Mouse (Mus musculus): ENCODE results near the gene Tsen34.
A peak's percentile ranks its signal among the peaks of the same experiment; 100 is the strongest.

The Tsen34 gene

DNA sequence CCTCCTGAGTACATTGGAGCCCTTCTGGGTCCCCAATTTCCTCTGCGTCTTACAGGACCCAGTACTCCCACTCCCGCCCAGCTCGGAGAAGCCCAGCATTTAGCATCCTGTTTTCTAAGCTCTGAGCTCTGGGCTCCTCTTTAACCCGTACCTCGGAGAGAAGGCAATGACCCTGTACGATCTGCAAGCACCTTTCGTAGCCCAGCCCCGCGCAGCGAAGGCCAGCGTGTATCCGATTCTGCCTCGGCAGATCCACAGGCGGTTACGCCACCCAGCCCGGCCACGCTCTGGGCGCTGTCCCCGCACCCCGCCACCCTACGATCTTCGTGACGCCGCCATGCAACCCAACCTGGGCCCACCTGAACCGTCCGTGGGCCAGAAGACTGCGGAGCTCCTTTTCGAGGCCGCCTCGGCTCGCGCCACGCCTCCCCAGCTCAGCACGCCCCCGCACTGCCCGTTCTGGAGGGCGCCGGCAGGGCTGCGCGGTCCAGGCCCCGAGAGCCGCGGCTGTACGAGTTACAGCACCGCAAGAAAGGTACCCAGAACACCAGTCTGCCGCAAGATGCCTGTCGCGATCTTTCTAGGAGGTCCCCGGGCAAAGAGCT lies at the start of gene Tsen34:
Tsen34 (plus strand) TSS at position 482 of the 605 bp plus-strand sequence.
- peak; percentile 91 for DNase-seq (ENCODE audit: low spot score)

DNA sequence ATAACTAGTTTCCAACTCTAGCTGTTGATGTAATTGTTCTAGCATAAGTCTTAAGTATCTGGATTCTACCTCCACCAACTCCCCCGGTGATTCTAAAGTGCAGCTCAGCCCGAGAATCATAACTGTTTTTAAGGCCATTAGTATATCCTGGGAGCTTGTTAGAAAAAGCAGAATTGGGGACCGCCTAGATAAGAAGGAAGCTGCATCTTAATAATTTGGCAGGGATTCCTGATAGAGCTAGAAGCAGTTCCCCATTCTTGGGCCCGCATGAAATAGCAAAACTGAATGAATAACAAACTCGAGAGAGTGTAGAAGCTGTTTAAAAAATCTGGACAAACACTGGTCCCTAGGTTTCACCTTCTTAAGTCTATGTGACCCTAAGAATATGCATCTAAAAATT lies 49.3 kb upstream of the Tsen34 start:
- DNase-seq (ENCODE audit: low spot score): no peak

DNA sequence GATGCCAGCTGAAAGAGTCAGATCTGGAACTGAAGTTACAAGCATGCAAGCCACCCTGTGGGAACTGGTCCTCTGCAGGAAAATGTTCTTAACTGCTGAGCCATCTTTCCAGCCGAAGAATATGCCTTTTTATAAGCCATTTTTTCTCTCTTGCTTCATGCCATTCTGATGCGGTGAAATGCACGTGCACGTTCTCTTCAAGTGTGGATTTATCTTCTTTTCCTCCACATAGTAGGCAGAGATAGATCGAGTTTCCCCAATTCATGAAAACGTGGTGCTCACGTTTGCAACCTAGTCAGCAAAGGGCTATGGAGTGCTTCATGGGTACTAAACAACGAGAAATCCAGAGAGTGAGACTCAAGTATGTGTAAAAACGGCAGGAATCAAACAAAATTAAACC lies 48.8 kb upstream of the Tsen34 start:
- DNase-seq (ENCODE audit: low spot score): no peak

DNA sequence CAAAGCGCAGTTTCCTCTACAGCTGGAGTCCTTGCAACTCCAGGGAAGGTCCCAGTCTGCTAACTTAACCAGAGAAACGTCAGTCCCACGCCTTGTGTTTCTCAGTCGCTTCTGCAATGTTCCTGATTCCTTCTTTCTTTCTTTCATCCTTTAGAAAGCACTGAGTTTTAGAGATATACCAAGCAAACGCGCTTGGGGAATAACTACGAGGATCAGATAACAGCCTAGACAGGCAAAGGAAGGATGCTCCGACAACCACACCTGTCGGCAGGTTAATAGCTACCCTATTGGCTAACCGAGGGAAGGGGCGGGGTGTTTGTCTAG lies 48.4 kb upstream of the Tsen34 start:
- DNase-seq (ENCODE audit: low spot score): no peak

DNA sequence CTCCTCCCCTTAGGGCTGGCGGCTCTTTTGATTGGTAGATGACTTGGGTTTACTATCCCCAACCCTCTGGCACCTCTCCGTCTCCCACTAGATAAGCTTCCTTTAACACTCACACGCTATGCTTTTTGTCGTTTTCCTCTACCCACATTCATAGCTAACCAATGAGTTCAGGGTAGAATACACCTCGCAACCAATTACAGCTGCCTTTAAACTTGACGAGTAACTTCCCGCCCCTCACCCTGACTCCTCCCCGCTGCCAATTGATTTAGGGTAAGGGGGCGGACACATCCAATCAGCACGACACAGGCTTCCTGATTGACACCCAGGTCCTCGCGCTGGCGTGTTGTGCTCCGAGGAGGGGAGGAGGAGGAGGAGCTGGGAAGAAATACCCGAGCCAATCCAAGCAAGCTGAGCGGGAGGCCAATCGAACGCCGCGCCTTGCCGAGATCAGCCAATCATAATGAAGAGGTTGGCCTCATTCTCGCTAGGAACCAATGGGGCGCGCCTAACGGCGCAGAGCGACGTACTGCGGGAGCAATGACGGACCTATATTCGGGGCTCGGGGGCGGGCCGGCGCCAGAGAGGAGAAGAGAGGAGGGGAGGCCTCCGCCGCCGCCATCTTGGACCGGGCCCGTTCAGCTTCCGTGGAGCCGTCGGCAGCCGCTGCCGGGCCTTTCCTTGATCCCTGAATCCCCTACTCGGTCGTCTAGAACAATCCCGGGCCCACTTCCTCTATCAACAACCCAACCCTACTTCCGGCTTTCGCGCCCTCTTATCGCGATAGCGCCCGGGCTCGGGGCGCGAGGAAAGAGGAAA lies 47.8 kb upstream of the Tsen34 start, which contains the start of gene Cnot3:
Cnot3 (plus strand) TSS at position 597 of the 816 bp plus-strand sequence.
- peak; percentile 89 for DNase-seq (ENCODE audit: low spot score)

DNA sequence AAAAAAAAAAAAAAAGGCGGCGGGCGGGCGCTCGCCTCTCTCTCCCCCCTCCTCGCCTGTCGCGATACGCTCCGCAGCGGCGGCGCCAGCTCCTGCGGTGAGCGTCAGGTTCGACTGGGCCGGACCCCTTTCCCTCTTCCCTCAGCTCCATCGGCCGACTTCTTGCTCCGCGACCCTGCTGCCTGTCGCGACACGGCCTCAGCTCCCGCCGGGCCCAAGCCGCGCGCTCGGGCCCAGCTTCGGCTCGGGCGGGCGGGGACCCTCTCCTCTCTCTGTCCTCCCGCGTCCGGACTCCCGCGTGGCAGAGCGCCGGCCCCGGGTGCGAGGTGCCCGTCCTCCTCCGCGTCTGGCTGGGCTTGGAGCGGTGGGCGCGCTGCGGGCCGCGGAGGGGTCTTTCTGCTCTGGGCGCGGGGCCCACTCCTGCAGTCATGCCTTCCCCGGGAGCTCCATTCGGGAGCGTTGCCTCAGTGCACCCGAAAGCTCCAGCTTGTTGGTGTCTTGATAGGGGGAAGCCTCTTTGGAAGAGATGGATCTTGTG lies 47.1 kb upstream of the Tsen34 start:
- peak; percentile 23 for DNase-seq (ENCODE audit: low spot score)

DNA sequence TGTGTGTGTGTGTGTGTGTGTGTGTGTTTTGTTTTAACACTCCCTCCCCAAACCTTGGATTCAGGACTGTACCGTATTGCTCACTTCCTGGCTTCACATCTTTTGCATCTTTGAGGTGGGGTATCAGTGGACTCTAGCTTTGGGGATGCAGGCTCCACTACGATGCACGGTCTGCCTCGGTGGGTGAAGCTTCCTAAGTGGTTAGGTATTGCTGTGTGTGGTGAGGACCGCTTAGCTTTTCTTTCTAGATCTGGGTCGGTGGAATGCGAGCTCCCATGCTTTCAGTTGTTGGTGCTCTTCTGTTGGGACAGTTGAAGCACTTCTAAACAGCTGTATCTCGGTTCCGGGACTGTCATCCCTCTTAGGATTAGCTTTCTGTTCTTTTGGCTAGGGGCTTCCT lies 46.5 kb upstream of the Tsen34 start:
- DNase-seq (ENCODE audit: low spot score): no peak

DNA sequence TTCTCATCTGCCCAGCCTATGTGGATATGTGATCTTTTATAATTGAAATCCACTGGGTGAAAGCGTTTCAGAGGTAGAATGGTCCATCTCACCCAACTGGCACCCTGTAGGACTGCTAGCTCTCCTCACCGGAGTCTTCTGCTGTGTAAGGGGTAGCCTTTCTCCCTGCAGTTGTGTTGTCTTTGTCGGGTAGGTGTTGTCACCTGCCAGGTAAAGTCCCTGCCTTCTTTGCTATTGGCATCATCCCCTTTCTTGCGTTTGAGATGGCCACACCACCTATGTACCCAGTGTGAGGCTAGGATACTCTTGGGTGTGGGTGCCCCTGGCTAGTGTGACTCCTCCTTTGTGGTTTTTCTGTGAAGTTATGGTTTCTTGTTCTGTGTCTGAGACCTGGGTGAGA lies 46.0 kb upstream of the Tsen34 start:
- DNase-seq (ENCODE audit: low spot score): no peak

DNA sequence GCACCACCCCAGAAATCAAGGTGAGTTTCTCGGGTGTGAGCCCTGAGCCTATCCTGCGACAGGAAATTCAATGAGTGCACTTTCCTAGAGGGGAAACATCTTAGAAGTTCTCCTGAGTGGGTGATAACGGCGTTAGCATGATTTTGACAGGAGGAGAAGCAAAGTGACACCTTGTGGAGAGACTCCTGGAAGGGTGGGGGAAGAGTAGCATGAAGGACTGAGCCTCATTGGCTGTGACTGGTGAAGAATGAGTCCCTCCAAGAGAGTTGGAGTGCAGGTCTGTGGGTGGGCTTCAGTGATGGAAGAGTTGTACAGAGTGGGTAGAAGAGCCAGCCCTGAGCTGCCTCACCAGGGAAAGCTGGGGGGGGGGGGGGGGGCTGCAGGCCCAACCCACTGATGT lies 35.7 kb upstream of the Tsen34 start:
- no peak for DNase-seq (ENCODE audit: low spot score)

DNA sequence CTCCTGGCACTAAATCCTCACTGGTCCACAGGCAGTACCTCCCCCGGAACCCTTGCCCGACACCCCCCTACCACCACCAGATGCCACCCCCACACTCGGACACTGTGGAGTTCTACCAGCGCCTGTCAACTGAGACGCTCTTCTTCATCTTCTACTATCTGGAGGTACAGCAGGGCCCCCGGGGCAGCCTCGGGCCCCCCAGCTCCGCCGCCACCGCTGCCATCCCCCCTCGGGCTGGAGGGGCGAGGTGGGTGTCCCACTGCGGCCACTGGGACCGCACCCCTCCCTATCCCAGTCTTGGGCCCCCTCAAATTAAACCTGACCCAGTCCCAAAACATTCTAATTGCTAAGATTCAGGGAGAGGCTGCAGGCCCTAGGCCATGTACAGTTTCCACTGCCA lies 34.1 kb upstream of the Tsen34 start:
- DNase-seq (ENCODE audit: low spot score): no peak

DNA sequence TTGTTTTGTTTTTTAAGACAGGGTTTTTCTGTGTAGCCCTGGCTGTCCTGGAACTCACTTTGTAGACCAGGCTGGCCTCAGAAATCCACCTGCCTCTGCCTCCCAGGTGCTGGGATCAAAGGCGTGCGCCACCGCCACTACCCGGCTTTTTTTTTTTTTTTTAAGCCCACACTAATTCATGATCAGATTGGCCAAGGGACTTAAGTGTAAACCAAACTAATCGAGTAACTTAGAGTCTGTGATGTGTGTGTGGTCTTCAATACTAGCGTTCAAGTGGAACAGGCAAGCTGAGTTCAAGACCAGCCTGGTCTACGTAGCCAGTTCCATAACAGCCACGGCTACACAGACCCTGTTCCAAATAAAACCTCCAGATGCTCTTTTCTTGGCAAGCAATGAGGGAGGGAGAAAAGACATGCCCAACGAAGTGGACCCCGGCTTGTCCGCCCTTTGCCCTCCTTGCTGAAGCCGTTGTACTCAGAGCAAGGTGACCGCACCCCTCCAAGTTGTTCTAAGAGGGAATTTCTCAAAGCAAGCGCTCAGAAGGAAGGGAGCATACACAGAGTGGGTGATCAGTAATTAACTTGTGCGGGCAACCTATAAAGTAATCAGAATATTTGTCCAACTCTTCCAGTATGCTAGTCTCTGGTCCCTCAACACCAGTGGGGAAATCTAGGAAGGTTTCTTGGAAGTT lies 28.0 kb upstream of the Tsen34 start:
- DNase-seq (ENCODE audit: low spot score): no peak

DNA sequence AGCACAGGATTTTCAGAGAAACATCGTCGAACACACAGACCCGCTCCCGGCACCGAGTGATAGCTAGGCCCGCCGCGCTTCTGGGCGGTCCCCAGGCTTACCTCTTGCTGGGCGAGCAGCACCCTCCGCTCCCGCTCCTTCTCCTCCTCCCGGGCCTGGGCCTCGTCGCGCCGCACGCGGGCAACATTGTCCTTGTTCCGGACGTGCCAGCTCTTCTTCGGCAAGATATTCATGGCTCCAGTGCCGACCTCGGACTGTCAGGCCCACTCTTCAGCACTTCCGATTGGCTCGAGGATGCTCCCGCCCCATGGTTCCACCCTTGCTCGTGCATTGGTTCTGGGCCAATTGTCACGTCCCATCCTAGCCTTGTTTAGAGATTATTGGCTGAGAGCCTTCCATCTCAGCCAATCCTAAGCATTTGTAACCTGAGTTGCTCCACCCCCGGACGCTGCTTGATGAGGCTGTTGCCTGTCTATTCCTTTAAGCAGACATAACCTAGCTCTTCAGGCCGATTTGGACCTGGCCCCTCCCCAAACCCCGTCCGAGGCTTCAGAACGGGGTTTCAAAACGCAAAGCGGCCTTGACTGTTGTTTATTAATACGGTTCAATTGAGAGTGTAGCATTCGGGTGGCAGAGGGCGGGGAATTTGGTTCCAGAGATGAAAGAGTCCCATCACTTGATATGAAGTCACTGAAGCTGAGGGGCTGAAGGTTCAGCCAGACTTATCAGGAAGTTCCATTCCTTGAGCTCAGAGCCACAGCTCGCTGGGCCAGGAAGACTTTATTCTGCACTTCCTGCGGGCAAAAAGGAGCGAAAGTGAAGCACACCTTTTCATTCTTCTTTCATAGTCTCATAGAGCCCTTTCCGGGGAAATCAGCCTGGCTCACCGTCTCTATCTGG lies 27.2 kb upstream of the Tsen34 start, which contains the start of gene Leng1:
Leng1 (minus strand) TSS at position 626 of the 900 bp plus-strand sequence.
- peak; percentile 79 for DNase-seq (ENCODE audit: low spot score)

DNA sequence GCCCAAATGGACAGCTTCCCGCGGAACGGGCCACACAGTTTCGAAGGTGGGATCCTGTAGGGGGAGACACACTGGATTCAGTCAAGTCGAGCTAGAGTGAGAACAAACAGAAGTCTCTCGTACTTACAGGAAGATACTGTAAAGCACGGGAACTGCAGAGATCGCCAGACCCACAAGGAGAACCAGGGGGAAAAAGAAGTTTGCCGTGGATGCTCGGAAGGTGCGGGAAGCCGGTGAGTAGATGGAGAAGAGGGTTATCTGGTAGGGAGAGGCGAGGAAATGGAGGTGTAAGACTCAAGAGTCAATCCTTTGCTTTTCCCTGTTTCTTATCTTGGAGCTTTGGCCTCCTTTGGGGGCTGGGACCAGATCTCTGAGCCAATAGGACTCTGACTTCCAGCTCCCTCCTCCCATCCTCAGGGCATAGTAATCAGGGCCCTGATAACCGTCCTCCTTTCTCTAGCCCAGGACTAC lies 25.7 kb upstream of the Tsen34 start:
- DNase-seq (ENCODE audit: low spot score): no peak

DNA sequence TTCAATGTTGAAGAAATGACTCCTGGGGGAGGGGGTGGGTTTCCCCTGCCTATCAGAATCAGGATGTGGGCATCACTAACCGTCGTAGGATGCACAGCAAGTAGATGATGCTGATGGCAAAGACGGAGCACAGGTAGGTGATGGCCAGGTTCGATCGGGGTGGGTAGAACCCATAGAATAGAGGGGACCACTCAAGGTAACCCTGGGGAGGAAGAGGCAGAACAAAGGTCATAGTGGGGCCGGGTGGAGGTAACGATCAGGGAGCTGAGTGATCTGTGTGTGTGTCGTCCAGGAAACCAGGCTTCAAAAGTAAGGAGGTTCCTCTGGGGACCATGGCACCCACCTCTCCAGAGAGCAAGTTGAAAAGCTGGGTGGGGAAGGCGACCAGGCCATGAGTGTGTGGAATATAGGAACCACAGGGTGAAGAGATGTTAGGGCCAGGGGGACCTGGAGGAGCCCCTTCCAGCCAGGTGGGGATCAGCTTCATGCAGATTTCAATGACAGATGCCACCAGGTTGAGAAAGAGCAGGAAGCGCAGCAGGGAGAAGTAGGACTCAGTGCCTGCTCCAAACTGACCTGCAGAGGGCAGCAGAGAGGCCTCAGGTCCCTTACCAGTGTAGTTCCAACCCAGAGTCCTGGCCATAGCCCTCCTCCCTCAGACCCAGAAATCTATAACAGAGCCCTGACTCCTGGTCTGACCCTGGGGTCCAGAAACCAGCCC lies 18.0 kb upstream of the Tsen34 start:
- peak; percentile 54 for DNase-seq (ENCODE audit: low spot score)

DNA sequence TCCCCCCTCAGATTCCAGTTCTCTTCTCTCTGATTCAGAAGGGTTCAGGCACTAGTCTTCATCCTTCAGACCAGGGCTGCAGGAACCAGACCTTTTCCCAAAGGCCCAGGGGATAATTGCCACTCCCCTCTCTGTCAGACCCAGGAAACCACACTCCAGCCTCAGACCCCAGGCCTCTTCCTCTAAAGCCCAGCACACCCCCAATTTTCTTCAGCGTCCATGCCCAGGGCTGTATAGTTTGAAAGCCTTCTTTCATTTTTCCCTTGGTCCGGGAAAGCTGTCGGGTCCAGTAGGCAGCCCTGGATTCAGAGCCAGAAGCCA lies 17.5 kb upstream of the Tsen34 start:
- no peak for DNase-seq (ENCODE audit: low spot score)

DNA sequence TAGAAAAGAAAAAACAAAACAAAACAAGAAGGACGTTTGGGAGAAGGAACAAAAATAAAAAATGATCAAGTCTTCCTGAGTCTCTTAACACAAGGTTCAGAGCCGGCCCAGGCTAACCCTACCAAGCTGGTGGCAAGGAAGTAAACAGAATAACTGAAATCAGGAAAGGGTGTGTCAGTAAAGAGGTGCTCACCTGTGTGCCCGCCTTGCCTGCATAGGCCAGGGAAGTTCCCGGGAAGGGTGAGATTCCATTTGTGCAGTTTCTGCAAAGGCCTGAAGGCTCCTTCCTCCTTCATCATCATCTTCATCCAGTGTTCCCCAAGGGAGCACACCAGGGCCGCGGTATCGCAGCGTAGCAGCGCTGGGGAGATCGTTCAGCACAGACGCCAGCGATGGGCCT lies 16.3 kb upstream of the Tsen34 start:
- DNase-seq (ENCODE audit: low spot score): no peak

DNA sequence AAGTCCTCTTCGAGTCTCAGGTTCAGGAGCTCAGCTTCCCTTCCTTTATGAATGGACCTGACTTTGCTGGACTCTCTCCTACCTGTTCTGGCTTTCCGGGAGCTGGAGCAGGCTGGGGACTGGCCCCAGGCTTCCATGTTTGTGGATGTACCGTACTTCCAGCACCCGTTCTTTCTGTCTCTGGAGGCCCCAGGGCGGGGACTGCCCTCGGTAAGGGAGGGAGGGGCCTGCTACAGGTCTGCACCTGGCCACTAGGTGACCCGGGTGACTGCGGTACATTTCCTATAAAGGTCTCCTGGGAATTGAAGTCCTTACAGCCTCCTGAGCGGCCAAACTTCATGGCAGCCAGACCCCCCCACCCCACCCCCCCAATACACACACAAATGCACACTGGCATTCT lies 15.3 kb upstream of the Tsen34 start, which contains the start of gene Tmc4:
Tmc4 (minus strand) TSS at position 212 of the 400 bp plus-strand sequence.
- DNase-seq (ENCODE audit: low spot score): no peak

DNA sequence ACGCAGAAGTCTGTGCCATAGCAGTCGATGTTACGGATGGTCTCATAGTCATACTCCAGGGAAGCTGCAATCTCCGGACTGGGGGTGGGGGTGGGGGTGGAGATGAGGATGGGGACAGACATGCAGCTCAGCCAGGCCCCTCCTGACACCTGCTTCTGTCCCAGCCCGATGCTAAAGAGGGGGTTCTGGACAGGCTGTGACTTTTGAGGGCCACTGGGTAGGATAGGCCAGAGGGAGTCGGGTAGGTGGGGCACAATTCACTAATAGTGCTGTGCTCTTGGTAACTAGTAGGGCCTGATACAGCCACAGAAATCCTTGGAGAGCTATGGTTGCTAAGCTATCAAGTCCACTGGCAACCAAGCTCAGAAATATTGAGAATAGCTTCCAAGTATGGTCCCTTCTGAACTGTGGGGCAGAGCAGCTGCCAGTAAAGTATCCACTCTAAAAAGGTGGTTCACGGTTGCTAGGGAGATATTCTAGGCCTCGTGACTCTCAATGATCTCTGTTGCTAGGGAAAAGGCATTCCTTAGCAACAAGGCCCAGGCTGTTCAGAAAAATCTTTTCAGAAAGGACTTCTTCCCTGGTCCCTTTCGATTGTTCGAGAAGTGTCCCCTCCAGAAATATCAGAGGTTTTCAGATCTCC lies 8.6 kb upstream of the Tsen34 start:
- no peak for DNase-seq (ENCODE audit: low spot score)

DNA sequence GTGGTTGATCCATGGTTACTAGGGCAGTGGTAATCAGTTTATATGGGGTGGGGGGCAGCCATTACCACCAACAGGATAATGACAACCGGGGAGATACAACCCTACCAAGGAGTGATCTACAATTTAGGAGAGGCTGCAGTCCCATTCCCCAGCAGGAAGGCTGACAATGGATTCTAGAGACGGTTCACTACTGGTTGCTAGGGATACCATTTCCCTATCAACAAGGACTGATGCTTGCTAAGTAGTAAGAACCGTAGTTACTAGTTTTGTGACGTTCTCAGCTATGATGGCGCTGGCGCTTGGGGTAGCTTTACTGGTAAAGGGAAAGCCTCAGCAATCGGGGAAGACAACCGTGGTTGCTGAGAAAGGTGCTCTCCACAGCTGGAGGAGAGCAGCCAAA lies 8.0 kb upstream of the Tsen34 start:
- DNase-seq (ENCODE audit: low spot score): no peak

DNA sequence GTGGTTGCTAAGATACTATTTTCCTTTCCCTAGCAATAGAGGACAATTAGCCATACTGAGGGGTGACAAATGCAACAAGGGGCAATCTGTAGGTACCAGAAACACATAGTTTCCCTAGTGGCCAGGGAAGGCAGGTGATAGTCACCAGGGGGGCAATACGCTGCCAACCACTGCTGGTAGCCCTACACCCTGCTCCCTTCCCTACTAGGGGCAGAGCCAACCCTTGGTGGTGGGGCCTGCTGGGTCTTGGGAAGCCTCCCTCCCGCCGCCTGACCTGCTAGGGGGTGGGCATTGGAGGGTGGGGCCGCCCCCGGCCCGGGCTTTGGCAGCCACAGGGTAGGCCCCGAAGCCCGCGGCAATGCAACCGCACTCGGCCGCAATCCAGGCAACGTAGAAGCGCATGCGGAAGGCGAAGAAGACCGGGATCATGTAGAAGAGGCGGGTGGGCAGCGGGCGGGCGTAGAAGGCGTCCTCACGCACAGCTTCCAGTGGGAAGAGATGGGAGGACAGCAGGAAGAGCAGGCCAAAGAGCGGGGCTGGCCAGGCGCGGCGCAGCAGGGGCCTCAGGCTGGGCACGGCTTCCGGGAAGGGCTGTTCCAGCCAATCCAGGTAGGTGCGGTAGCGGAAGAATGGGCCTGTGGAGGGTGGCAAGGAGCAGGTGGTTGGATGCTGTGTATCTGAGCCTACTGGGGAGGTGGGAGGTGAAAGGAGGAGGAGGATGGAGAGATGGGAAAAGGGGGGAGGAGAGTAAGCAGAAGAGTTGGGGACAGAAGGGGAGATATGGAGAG lies 7.1 kb upstream of the Tsen34 start:
- DNase-seq (ENCODE audit: low spot score): no peak
